Mouse (Mus musculus): ENCODE results near the gene Bcas3.

DNA sequence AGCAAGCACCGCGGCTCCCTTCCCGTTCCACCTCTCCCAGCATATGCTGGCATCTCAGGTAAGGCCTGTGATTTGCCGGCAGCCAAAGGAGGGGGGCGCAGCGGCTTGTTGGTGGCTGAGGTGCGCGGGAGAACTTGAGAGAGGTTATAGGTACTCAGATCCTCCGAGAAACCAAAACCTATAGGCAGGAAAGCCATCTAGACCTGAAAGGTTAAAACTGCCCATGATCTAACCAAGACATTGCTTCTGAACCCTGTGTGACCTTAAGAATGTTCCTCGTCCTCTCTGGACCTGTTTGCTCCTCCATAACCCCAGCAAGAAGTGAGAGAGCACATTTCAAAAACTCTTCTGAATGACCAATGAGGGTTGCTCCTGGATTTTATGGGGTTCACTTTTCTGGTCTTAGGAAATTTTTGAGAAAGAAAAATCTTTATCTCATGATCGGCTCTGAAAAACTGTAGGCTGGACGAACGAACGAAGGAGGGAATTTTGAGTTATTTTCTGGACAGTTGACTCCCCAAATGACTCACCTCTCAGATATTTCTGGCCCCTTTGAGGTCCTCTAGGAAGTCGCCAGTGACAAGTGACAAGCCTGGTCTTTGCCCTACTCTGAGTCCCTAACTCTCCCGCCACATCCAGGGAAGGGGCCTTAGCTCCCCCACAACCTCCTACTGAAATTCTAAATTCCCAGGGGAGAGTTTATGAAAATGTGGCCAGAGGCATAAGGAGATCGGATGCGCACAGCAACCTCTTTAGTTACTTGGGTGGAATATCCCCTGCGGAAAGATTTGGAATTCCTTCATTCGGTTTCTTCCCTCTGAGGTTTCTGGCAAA lies 485.7 kb downstream of the Bcas3 start:
- TF ChIP-seq POLR2A (IDR thresholded peaks at IDR 0.05; ENCODE audit: insufficient read depth, low read length) (no peak), CTCF (IDR thresholded peaks at IDR 0.05; ENCODE audit: low read depth, low read length) (no peak), EP300 (IDR thresholded peaks at IDR 0.05; ENCODE audit: insufficient read depth, low read depth, low read length) (no peak)
